Mouse (Mus musculus): ENCODE results near the gene Slc35g2.

Slc35g2 gene

GRCm38 (mm10) chr9:100558991-100559390, 11.9 kb downstream of the Slc35g2 start:
- DNase-seq (ENCODE audit: low read depth, low spot score) = no peak

- no peak for DNase-seq (ENCODE audit: low read depth, low spot score)
These were observed 12.8 kb downstream of the Slc35g2 start for GRCm38 (mm10) chr9:100558023-100558573.

GRCm38 (mm10) chr9:100555686-100556085, 15.2 kb downstream of the Slc35g2 start:
- no peak for DNase-seq (ENCODE audit: low read depth, low spot score)

GRCm38 (mm10) chr9:100548313-100548712, 22.6 kb downstream of the Slc35g2 start:
- DNase-seq (ENCODE audit: low read depth, low spot score) = no peak

- DNase-seq (ENCODE audit: low read depth, low spot score) = no peak
These were observed 24.3 kb downstream of the Slc35g2 start for GRCm38 (mm10) chr9:100546594-100546910.

- DNase-seq (ENCODE audit: low read depth, low spot score) = peak; percentile 92
These were observed 24.9 kb downstream of the Slc35g2 start, which contains the start of gene Nck1 for GRCm38 (mm10) chr9:100545715-100546593. Gene Nck1, minus strand, starts transcription at chr9:100546134.

GRCm38 (mm10) chr9:100544948-100545714, 25.8 kb downstream of the Slc35g2 start:
- no peak for DNase-seq (ENCODE audit: low read depth, low spot score)

- DNase-seq (ENCODE audit: low read depth, low spot score) = no peak
These were observed 35.1 kb downstream of the Slc35g2 start for GRCm38 (mm10) chr9:100535618-100536262.

GRCm38 (mm10) chr9:100534686-100535085, 36.2 kb downstream of the Slc35g2 start:
- DNase-seq (ENCODE audit: low read depth, low spot score) = no peak

- DNase-seq (ENCODE audit: low read depth, low spot score) = no peak
These were observed 37.9 kb downstream of the Slc35g2 start for GRCm38 (mm10) chr9:100532847-100533505.

GRCm38 (mm10) chr9:100531296-100531695, 39.6 kb downstream of the Slc35g2 start:
- no peak for DNase-seq (ENCODE audit: low read depth, low spot score)

- DNase-seq (ENCODE audit: low read depth, low spot score) = no peak
These were observed 45.7 kb downstream of the Slc35g2 start for GRCm38 (mm10) chr9:100525225-100525624.

GRCm38 (mm10) chr9:100522029-100522428, 48.9 kb downstream of the Slc35g2 start:
- DNase-seq (ENCODE audit: low read depth, low spot score) = no peak

GRCm38 (mm10) chr9:100520586-100520985, 50.3 kb downstream of the Slc35g2 start:
- DNase-seq (ENCODE audit: low read depth, low spot score) = peak; percentile 31

- DNase-seq (ENCODE audit: low read depth, low spot score) = no peak
These were observed 50.9 kb downstream of the Slc35g2 start for GRCm38 (mm10) chr9:100520012-100520411.

GRCm38 (mm10) chr9:100507581-100507980, 63.3 kb downstream of the Slc35g2 start:
- no peak for DNase-seq (ENCODE audit: low read depth, low spot score)

GRCm38 (mm10) chr9:100506652-100507051, 64.2 kb downstream of the Slc35g2 start:
- no peak for DNase-seq (ENCODE audit: low read depth, low spot score)

- DNase-seq (ENCODE audit: low read depth, low spot score) = no peak
These were observed 65.4 kb downstream of the Slc35g2 start for GRCm38 (mm10) chr9:100505498-100505897.

All from WW6 (cell line).